Mouse (Mus musculus) midbrain, embryonic 10.5 days (tissue): Measurements from ENCODE around the gene Rbm20. TPM values are rescaled to one million over a fixed set of nuclear protein-coding genes. Genes with fewer than 3 reads are reported as not detected.
"Not testable (repeated sequence)": the region's sequence is repeated elsewhere in the genome, so short reads cannot be mapped to it uniquely, and the experiment has no call there.

Experiments used
- DNase-seq: peaks from one replicate; pipeline ENCODE4 v3.0.0-alpha.2; 2017; ENCODE audit warnings: low spot score
- H3K27ac ChIP-seq: fragments of 300-500 bp; sonication (generic); replicated peaks from 2 replicates; pipeline ENCODE4 v1.5.1; 2016; ENCODE audit warnings: mild to moderate bottlenecking
- H3K27me3 ChIP-seq: fragments of 300-500 bp; sonication (generic); 2 replicates; pipeline ENCODE4 v1.6.1; 2016; ENCODE audit warnings: low read depth, mild to moderate bottlenecking; ENCODE audit not compliant: poor library complexity, severe bottlenecking
- H3K36me3 ChIP-seq: fragments of 300-500 bp; sonication (generic); 2 replicates; pipeline ENCODE4 v1.6.1; 2016; ENCODE audit warnings: mild to moderate bottlenecking, moderate library complexity
- H3K4me1 ChIP-seq: fragments of 300-500 bp; sonication (generic); 2 replicates; pipeline ENCODE4 v1.6.1; 2016
- H3K4me3 ChIP-seq: fragments of 300-500 bp; sonication (generic); 2 replicates; pipeline ENCODE4 v1.5.1; 2016; ENCODE audit warnings: mild to moderate bottlenecking, moderate library complexity
- H3K9me3 ChIP-seq: fragments of 300-500 bp; sonication (generic); replicated peaks from 2 replicates; pipeline ENCODE4 v1.6.1; 2016; ENCODE audit warnings: mild to moderate bottlenecking
- WGBS: fragments of 180-500 bp; shearing (Covaris S2); methylation state at CpG from one replicate; pipeline ENCODE4 v1.1.7; 2016; 5-methylcytosine and 5-hydroxymethylcytosine counted together
- polyA plus RNA-seq: library from polyadenylated mRNA; unstranded; fragments of >200 nt; fragmentation: Nextera tagmentation; extraction: Ambion mirVana; gene quantifications from 2 replicates; pipeline ENCODE4 v1.2.1, GENCODE M21; 2016

Gene Rbm20
- polyA plus RNA-seq, 1 experiment from 2014 or later = 0.75 TPM

DNA sequence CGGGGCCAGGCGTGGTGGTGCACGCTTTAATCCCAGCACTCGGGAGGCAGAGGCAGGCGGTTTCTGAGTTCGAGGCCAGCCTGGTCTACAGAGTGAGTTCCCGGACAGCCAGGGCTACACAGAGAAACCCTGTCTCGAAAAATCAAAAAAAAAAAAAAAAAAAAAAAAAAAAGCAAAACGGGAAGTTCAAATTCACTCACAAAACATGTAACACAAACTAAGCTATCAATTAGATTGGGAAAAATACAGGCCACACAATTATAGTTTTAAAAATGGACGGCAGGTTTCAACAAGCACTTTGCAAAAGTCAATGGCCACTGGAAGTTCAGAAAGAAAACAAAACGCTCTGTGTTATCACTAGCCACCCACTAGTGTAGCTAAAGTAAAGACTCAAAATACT lies 20.7 kb upstream of the Rbm20 start:
- not testable (repeated sequence) for H3K27me3 ChIP-seq, H3K4me3 ChIP-seq, H3K9me3 ChIP-seq, H3K36me3 ChIP-seq, DNase-seq, H3K27ac ChIP-seq
- WGBS = 92% methylated on average over 11 of the region's 11 CpGs
- peaks cover 25% of the 10 kb centered on the region for H3K4me1 ChIP-seq

GRCm38 (mm10) chr19:53657437-53657836 lies 19.7 kb upstream of the Rbm20 start:
- DNase-seq = no peak
- H3K9me3 ChIP-seq = no peaks in the 10 kb centered on the region
- H3K36me3 ChIP-seq = no peaks in the 10 kb centered on the region
- WGBS = 86% methylated on average over 5 of the region's 5 CpGs
- no peak overlapping the region for H3K4me3 ChIP-seq
- peaks cover 27% of the 10 kb centered on the region for H3K4me1 ChIP-seq
- H3K27me3 ChIP-seq = no peaks in the 10 kb centered on the region
- no peak overlapping the region for H3K27ac ChIP-seq

DNA sequence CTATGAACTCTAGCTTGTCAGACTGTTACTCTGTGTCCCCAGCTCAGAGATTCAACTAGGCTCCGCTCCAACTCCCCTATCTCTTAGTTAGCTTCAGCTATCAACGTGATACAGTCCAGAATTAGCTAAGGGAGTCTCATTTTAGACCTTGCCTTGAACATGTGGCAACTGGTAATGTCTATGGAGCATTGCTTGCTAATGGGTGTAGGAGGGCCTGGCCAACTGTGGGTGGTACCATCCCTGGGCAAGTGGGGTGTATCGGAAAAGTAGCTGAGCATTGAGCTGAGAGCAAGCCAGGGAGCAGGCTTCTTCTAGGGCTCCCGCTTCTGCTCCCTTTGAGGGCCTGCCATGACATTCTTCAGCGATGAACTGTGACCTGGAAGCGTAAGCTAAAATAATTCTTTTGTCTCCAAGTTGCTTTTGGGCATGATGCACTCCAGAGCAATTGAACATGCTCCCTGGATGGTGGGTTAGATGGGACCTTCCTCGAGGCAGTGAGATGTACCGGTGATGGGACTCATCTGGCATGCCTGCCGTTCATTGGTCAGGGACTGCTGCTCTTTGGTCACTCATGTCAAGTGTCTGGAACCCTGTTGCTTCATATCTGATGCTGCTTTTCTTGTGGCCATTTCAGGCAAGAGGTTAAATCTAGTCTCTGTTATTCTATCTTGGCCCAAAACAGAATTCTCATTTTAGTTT lies 16.2 kb upstream of the Rbm20 start:
- WGBS = 86% methylated on average over 9 of the region's 9 CpGs
- DNase-seq = no peak
- no peaks in the 10 kb centered on the region for H3K27me3 ChIP-seq
- no peaks in the 10 kb centered on the region for H3K36me3 ChIP-seq
- H3K4me3 ChIP-seq = no peak overlapping the region
- H3K9me3 ChIP-seq = no peaks in the 10 kb centered on the region
- peaks cover 12% of the 10 kb centered on the region for H3K4me1 ChIP-seq
- no peak overlapping the region for H3K27ac ChIP-seq

DNA sequence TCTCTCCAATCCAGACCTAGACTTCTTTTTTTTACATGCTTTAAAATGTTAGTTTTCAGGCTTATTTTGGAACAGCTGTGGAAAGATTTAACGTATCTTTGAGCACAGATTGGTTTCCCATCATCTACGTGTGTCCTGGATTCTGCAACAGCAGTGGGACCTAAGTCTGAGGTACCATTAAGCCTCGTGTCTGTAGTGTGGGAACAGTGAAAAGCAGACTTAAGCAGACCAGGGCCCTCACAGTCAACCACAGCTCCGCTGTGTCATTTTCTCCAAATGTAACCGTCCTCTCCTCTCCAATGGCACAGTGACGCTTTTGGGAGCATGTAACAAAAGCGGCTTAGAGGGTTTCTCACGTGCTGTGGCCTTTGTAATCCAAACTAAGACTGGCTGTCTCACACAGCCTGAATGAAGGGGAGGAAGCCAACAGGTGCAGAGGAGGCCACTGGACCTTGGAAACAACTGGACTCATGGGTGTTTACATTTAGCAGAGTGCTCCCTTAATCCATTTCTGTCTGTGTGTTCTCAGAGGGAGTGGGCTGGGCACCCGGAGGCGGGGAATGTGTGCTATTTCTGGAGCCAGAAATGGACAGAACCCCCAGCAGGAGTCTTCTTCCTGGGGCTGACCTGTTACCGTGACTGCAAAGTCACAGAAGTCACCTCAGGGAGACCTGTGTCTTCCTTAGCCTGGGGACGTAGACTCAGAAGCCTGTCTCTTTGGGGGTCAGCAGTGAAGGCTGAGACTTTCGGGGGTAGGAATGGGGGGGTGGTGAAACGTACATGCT lies 15.0 kb upstream of the Rbm20 start:
- H3K27me3 ChIP-seq = no peaks in the 10 kb centered on the region
- no peaks in the 10 kb centered on the region for H3K9me3 ChIP-seq
- no peaks in the 10 kb centered on the region for H3K36me3 ChIP-seq
- H3K4me3 ChIP-seq = no peak overlapping the region
- H3K4me1 ChIP-seq = peaks cover 12% of the 10 kb centered on the region
- H3K27ac ChIP-seq = no peak overlapping the region; the same call in 1 of the 2 replicates
- DNase-seq = no peak
- WGBS = 44% methylated on average over 14 of the region's 14 CpGs

DNA sequence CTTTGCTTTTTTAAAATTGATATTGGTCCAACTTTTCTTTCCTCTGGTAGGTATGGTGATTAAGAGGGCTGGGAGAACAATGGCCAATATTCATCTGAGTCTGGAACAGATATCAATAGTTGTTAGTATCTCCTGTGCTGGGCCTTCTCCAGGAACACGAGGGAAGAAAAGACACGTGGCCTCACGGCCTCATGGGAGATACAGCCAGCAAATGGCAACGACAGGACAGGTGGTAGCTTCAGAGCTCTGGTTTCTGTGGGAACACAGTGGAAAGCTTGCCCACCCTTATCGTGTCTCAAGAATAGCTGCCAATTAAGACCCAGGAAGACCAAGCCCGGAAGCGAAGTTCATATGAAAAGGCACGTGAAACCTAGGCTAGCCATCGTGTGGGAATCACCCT lies 12.3 kb upstream of the Rbm20 start:
- DNase-seq = no peak
- H3K27me3 ChIP-seq = peaks cover 10% of the 10 kb centered on the region; the same call in 1 of the 2 replicates
- WGBS = 95% methylated on average over 9 of the region's 9 CpGs
- no peaks in the 10 kb centered on the region for H3K9me3 ChIP-seq
- no peaks in the 10 kb centered on the region for H3K36me3 ChIP-seq
- H3K4me3 ChIP-seq = no peak overlapping the region
- H3K4me1 ChIP-seq = peaks cover 15% of the 10 kb centered on the region
- H3K27ac ChIP-seq = no peak overlapping the region

DNA sequence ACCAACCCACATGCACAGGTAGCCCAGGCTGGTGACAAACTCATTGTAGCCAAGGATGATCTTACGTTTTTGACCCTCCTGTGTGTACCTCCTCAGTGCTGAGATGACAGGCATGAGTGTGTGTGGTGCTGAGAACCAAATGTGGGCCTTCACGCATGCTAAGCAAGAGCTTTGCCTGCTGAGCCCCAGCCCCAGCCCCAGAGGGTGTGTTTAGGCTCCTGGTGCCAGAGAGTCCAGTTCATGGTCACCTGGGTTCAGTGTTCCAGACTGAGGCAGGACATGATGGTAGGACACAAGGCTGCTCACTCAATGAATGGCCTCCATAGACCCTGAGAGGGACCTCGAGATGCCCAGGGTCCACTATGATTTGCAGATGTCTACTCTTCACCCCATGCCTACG lies 11.7 kb upstream of the Rbm20 start:
- no peak overlapping the region for H3K4me3 ChIP-seq
- H3K27ac ChIP-seq = no peak overlapping the region
- 88% methylated on average over 4 of the region's 4 CpGs for WGBS
- peaks cover 21% of the 10 kb centered on the region for H3K4me1 ChIP-seq
- no peaks in the 10 kb centered on the region for H3K36me3 ChIP-seq
- no peaks in the 10 kb centered on the region for H3K9me3 ChIP-seq
- peaks cover 16% of the 10 kb centered on the region; the same call in 1 of the 2 replicates for H3K27me3 ChIP-seq
- DNase-seq = no peak

DNA sequence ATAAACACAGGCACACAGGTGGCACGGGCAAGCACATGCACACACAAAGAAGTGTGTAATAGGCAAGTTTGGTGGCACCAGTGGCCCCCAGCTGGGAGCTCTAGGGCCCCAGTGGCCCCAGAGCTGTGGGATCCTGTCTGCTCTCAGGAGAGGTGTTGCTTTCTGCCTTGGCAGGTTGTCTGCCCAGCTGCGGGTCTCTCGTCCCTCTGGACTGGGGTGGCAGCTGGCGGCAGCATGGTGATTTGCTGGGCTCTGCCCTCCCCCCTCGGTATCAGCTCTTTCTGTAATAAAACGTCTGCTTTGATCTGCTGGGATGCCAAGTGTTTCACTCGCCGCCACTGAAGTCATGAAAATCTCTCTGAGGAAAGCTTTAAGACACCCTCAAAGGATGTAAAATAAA lies 10.4 kb upstream of the Rbm20 start:
- Histone ChIP-seq H3K36me3 (no peaks in the 10 kb centered on the region), H3K27ac (no peak overlapping the region), H3K4me3 (no peak overlapping the region), H3K27me3 (peaks cover 28% of the 10 kb centered on the region), H3K9me3 (no peaks in the 10 kb centered on the region), H3K4me1 (peaks cover 31% of the 10 kb centered on the region)
- DNase-seq = no peak
- WGBS = 70% methylated on average over 8 of the region's 8 CpGs

DNA sequence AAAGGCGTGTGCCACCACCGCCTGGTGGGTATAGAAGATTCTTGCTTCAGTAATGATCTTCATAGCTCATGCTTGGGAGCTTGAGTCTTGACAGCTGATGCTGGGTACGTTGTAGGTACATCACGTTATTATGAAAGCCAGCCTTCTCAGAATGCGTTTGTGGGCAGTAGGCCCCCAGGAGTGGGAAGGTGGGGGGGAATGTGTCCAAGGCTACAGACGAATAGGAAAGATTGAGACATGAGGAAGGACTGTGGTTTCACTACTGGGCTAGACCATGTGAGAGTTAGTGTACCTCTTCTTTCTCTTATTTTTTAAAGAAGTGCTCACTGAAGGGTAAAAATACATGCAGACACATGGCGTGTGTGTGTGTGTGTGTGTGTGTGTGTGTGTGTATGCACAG lies 8.3 kb upstream of the Rbm20 start:
- WGBS = 90% methylated on average over 7 of the region's 7 CpGs
- Histone ChIP-seq H3K4me1 (peaks cover 21% of the 10 kb centered on the region), H3K36me3 (no peaks in the 10 kb centered on the region), H3K9me3 (no peaks in the 10 kb centered on the region), H3K27me3 (peaks cover 49% of the 10 kb centered on the region), H3K4me3 (no peak overlapping the region), H3K27ac (no peak overlapping the region)
- no peak for DNase-seq

GRCm38 (mm10) chr19:53670625-53671141 lies 6.4 kb upstream of the Rbm20 start:
- peak overlapping the region; percentile 4; the same call in 1 of the 2 replicates for H3K4me3 ChIP-seq
- DNase-seq = peak; percentile 40
- no peaks in the 10 kb centered on the region for H3K9me3 ChIP-seq
- peaks cover 68% of the 10 kb centered on the region for H3K27me3 ChIP-seq
- no peaks in the 10 kb centered on the region for H3K36me3 ChIP-seq
- WGBS = 39% methylated on average over 12 of the region's 12 CpGs
- H3K27ac ChIP-seq = peak overlapping the region; percentile 73
- H3K4me1 ChIP-seq = peaks cover 22% of the 10 kb centered on the region

- Histone ChIP-seq H3K27me3 (peaks cover 76% of the 10 kb centered on the region), H3K9me3 (no peaks in the 10 kb centered on the region)
- DNase-seq = peak; percentile 25
These were observed 5.7 kb upstream of the Rbm20 start for GRCm38 (mm10) chr19:53671432-53671831.

GRCm38 (mm10) chr19:53674131-53674925 lies 2.8 kb upstream of the Rbm20 start:
- H3K9me3 ChIP-seq = no peaks in the 10 kb centered on the region
- peaks cover 46% of the 10 kb centered on the region for H3K4me1 ChIP-seq
- peaks cover 100% of the 10 kb centered on the region for H3K27me3 ChIP-seq
- H3K36me3 ChIP-seq = no peaks in the 10 kb centered on the region
- no peak for DNase-seq
- WGBS = 33% methylated on average over 9 of the region's 9 CpGs
- H3K27ac ChIP-seq = no peak overlapping the region
- H3K4me3 ChIP-seq = no peak overlapping the region

More at GRCm38 (mm10) chr19:53671432-53671831, 5.7 kb upstream of the Rbm20 start:
- WGBS = 50% methylated on average over 3 of the region's 3 CpGs
- H3K4me1 ChIP-seq = peaks cover 29% of the 10 kb centered on the region
- no peak overlapping the region for H3K27ac ChIP-seq
- H3K36me3 ChIP-seq = no peaks in the 10 kb centered on the region
- no peak overlapping the region for H3K4me3 ChIP-seq

GRCm38 (mm10) chr19:53676228-53676627 lies 878 bp upstream of the Rbm20 start:
- peaks cover 90% of the 10 kb centered on the region for H3K27me3 ChIP-seq
- WGBS = 3% methylated on average over 26 of the region's 26 CpGs
- DNase-seq = peak; percentile 45
- H3K4me3 ChIP-seq = peak overlapping the region; percentile 85
- no peaks in the 10 kb centered on the region for H3K9me3 ChIP-seq
- H3K4me1 ChIP-seq = peaks cover 29% of the 10 kb centered on the region
- H3K27ac ChIP-seq = no peak overlapping the region
- no peaks in the 10 kb centered on the region for H3K36me3 ChIP-seq
